Mouse (Mus musculus) ovary, postnatal 36 days (tissue): Measurements from ENCODE around the gene Map4.
A peak's percentile ranks its signal among the peaks of the same experiment; 100 is the strongest.
"Not testable (repeated sequence)": the region's sequence is repeated elsewhere in the genome, so short reads cannot be mapped to it uniquely, and the experiment has no call there.

Source experiments
- DNase-seq: peaks from one replicate; pipeline ENCODE4 v3.0.0; 2022; ENCODE audit warnings: low spot score, mixed read lengths

Map4 gene

GRCm38 (mm10) chr9:109929131-109929530, 2.1 kb upstream of the Map4 start:
- no peak for DNase-seq

GRCm38 (mm10) chr9:109930063-109930462, 1.2 kb upstream of the Map4 start:
- DNase-seq: no peak

- no peak for DNase-seq
Observed at GRCm38 (mm10) chr9:109930752-109931151, 508 bp upstream of the Map4 start.

- no peak for DNase-seq
Observed at GRCm38 (mm10) chr9:109932361-109932755, 1.1 kb downstream of the Map4 start.

- peak; percentile 33 for DNase-seq
Observed at GRCm38 (mm10) chr9:109932756-109933375, 1.6 kb downstream of the Map4 start.

- no peak for DNase-seq
Observed at GRCm38 (mm10) chr9:109939401-109939800, 8.1 kb downstream of the Map4 start.

- no peak for DNase-seq
Observed at GRCm38 (mm10) chr9:109942796-109943195, 11.5 kb downstream of the Map4 start.

- DNase-seq: no peak
Observed at GRCm38 (mm10) chr9:109944712-109945111, 13.5 kb downstream of the Map4 start.

GRCm38 (mm10) chr9:109948546-109948945, 17.3 kb downstream of the Map4 start:
- no peak for DNase-seq

GRCm38 (mm10) chr9:109949801-109950200, 18.5 kb downstream of the Map4 start:
- DNase-seq: no peak

- no peak for DNase-seq
Observed at GRCm38 (mm10) chr9:109953538-109953937, 22.3 kb downstream of the Map4 start.

GRCm38 (mm10) chr9:109954631-109955030, 23.4 kb downstream of the Map4 start:
- DNase-seq: no peak

GRCm38 (mm10) chr9:109959456-109960150, 28.3 kb downstream of the Map4 start:
- no peak for DNase-seq

- no peak for DNase-seq
Observed at GRCm38 (mm10) chr9:109960593-109960992, 29.3 kb downstream of the Map4 start.

GRCm38 (mm10) chr9:109964761-109965160, 33.5 kb downstream of the Map4 start:
- no peak for DNase-seq

GRCm38 (mm10) chr9:109968351-109969116, 37.3 kb downstream of the Map4 start:
- DNase-seq: no peak

- no peak for DNase-seq
Observed at GRCm38 (mm10) chr9:109969181-109969580, 37.9 kb downstream of the Map4 start.

GRCm38 (mm10) chr9:109969792-109970336, 38.6 kb downstream of the Map4 start:
- DNase-seq: no peak

- DNase-seq: not testable (repeated sequence)
Observed at GRCm38 (mm10) chr9:109971711-109972110, 40.5 kb downstream of the Map4 start.

GRCm38 (mm10) chr9:109980223-109980622, 49.0 kb downstream of the Map4 start:
- DNase-seq: not testable (repeated sequence)

- DNase-seq: peak; percentile 54
Observed at GRCm38 (mm10) chr9:109985416-109985815, 54.2 kb downstream of the Map4 start.

- DNase-seq: peak; percentile 31
Observed at GRCm38 (mm10) chr9:109989084-109989483, 57.8 kb downstream of the Map4 start.

GRCm38 (mm10) chr9:109997441-109997840, 66.2 kb downstream of the Map4 start:
- DNase-seq: peak; percentile 8
